Mouse (Mus musculus) stomach, embryonic 16.5 days (tissue): Measurements from ENCODE around the gene Slmap. TPM values are rescaled to one million over a fixed set of nuclear protein-coding genes. Genes with fewer than 3 reads are reported as not detected.
"Not testable (repeated sequence)": the region's sequence is repeated elsewhere in the genome, so short reads cannot be mapped to it uniquely, and the experiment has no call there.

Experiments used
- ATAC-seq: fragments of 200-750 bp; cut with Nextera tagmentation; 2 replicates; pipeline ENCODE4 v1.8.0; 2017; ENCODE audit warnings: moderate number of reproducible peaks, moderate TSS enrichment; ENCODE audit not compliant: insufficient read depth, low FRiP score
- H3K27ac ChIP-seq: fragments of 300-500 bp; sonication (generic); 2 replicates; pipeline ENCODE4 v1.5.1; 2014; ENCODE audit warnings: low read length
- H3K27me3 ChIP-seq: fragments of 300-500 bp; sonication (generic); 2 replicates; pipeline ENCODE4 v1.6.1; 2014; ENCODE audit warnings: low read length, control low read depth, mixed read lengths; ENCODE audit not compliant: control insufficient read depth, insufficient read depth
- H3K36me3 ChIP-seq: fragments of 300-500 bp; sonication (generic); 2 replicates; pipeline ENCODE4 v1.6.1; 2014; ENCODE audit warnings: low read length; ENCODE audit not compliant: control insufficient read depth, insufficient read depth
- H3K4me1 ChIP-seq: fragments of 300-500 bp; sonication (generic); 2 replicates; pipeline ENCODE4 v1.6.1; 2014; ENCODE audit warnings: low read length, control low read depth, mixed read lengths; ENCODE audit not compliant: control insufficient read depth, insufficient read depth
- H3K4me2 ChIP-seq: fragments of 300-500 bp; sonication (generic); 2 replicates; pipeline ENCODE4 v1.6.1; 2014; ENCODE audit warnings: low read depth, low read length, mixed read lengths
- H3K4me3 ChIP-seq: fragments of 300-500 bp; sonication (generic); replicated peaks from 2 replicates; pipeline ENCODE4 v1.5.1; 2014; ENCODE audit warnings: mild to moderate bottlenecking, low read length
- H3K9ac ChIP-seq: fragments of 300-500 bp; sonication (generic); 2 replicates; pipeline ENCODE4 v1.6.1; 2014; ENCODE audit warnings: low read length
- H3K9me3 ChIP-seq: fragments of 300-500 bp; sonication (generic); replicated peaks from 2 replicates; pipeline ENCODE4 v1.6.1; 2016; ENCODE audit warnings: low read length, control low read depth; ENCODE audit not compliant: control insufficient read depth
- WGBS: fragments of 180-500 bp; shearing (Covaris S2); extraction: QIAGEN DNeasy Blood & Tissue Kit; methylation state at CpG from one replicate; pipeline ENCODE4 v1.1.7; 2014; 5-methylcytosine and 5-hydroxymethylcytosine counted together
- polyA plus RNA-seq: library from polyadenylated mRNA; unstranded; fragments of >200 nt; fragmentation: Nextera tagmentation; extraction: Ambion mirVana; gene quantifications from 2 replicates; pipeline ENCODE4 v1.2.1, GENCODE M21; 2015

Slmap gene
- polyA plus RNA-seq, 1 experiment from 2014 or later = 59.1 TPM

- Histone ChIP-seq H3K36me3 (no peaks in the 10 kb centered on the region), H3K9ac (no peak overlapping the region), H3K4me2 (no peak overlapping the region), H3K4me1 (peaks cover 6% of the 10 kb centered on the region; the same call in 1 of the 2 replicates), H3K9me3 (no peaks in the 10 kb centered on the region), H3K4me3 (no peak overlapping the region), H3K27ac (no peak overlapping the region), H3K27me3 (no peaks in the 10 kb centered on the region)
- 72% methylated on average over 2 of the region's 2 CpGs for WGBS
- ATAC-seq = no peak
These were observed 11.6 kb downstream of the Slmap start for GRCm38 (mm10) chr14:26523082-26523481.

GRCm38 (mm10) chr14:26519831-26520230, 14.9 kb downstream of the Slmap start:
- H3K27ac ChIP-seq = no peak overlapping the region
- H3K9me3 ChIP-seq = no peaks in the 10 kb centered on the region
- no peaks in the 10 kb centered on the region for H3K36me3 ChIP-seq
- no peaks in the 10 kb centered on the region for H3K27me3 ChIP-seq
- peaks cover 6% of the 10 kb centered on the region; the same call in 1 of the 2 replicates for H3K4me1 ChIP-seq
- 94% methylated on average over 4 of the region's 4 CpGs for WGBS
- ATAC-seq = no peak
- H3K4me3 ChIP-seq = no peak overlapping the region
- H3K4me2 ChIP-seq = no peak overlapping the region
- no peak overlapping the region for H3K9ac ChIP-seq

GRCm38 (mm10) chr14:26517843-26518242, 16.9 kb downstream of the Slmap start:
- 83% methylated on average over 4 of the region's 4 CpGs for WGBS
- no peak overlapping the region for H3K4me3 ChIP-seq
- no peak for ATAC-seq
- no peaks in the 10 kb centered on the region for H3K27me3 ChIP-seq
- no peak overlapping the region for H3K9ac ChIP-seq
- no peak overlapping the region for H3K27ac ChIP-seq
- H3K4me2 ChIP-seq = no peak overlapping the region
- H3K4me1 ChIP-seq = no peaks in the 10 kb centered on the region
- H3K9me3 ChIP-seq = no peaks in the 10 kb centered on the region
- no peaks in the 10 kb centered on the region for H3K36me3 ChIP-seq

GRCm38 (mm10) chr14:26516232-26516631, 18.5 kb downstream of the Slmap start:
- H3K9me3 ChIP-seq, ATAC-seq: not testable (repeated sequence)

GRCm38 (mm10) chr14:26515802-26516201, 18.9 kb downstream of the Slmap start:
- Histone ChIP-seq H3K4me1 (no peaks in the 10 kb centered on the region), H3K4me2 (no peak overlapping the region), H3K9ac (no peak overlapping the region), H3K36me3 (no peaks in the 10 kb centered on the region), H3K27ac (no peak overlapping the region), H3K4me3 (no peak overlapping the region), H3K9me3 (no peaks in the 10 kb centered on the region), H3K27me3 (no peaks in the 10 kb centered on the region)
- 39% methylated on average over 9 of the region's 9 CpGs for WGBS
- ATAC-seq = no peak

More at GRCm38 (mm10) chr14:26516232-26516631, 18.5 kb downstream of the Slmap start:
- not testable (repeated sequence) for H3K9ac ChIP-seq, H3K4me3 ChIP-seq, H3K36me3 ChIP-seq, H3K4me1 ChIP-seq, H3K4me2 ChIP-seq, H3K27ac ChIP-seq, H3K27me3 ChIP-seq
- WGBS = 66% methylated on average over 2 of the region's 2 CpGs

- no peak overlapping the region for H3K4me3 ChIP-seq
- 71% methylated on average over 2 of the region's 2 CpGs for WGBS
- ATAC-seq = no peak
- no peak overlapping the region for H3K27ac ChIP-seq
- H3K4me2 ChIP-seq = no peak overlapping the region
- no peaks in the 10 kb centered on the region for H3K27me3 ChIP-seq
- no peak overlapping the region for H3K9ac ChIP-seq
- no peaks in the 10 kb centered on the region for H3K36me3 ChIP-seq
- H3K4me1 ChIP-seq = peaks cover 6% of the 10 kb centered on the region; the same call in 1 of the 2 replicates
- H3K9me3 ChIP-seq = no peaks in the 10 kb centered on the region
These were observed 24.2 kb downstream of the Slmap start for GRCm38 (mm10) chr14:26510545-26510944.

- no peak overlapping the region for H3K4me2 ChIP-seq
- H3K9ac ChIP-seq = peak overlapping the region; percentile 26; the same call in 1 of the 2 replicates
- 71% methylated on average over 6 of the region's 6 CpGs for WGBS
These were observed 26.6 kb downstream of the Slmap start for GRCm38 (mm10) chr14:26508150-26508549.

GRCm38 (mm10) chr14:26507361-26507760, 27.4 kb downstream of the Slmap start:
- H3K9me3 ChIP-seq = no peaks in the 10 kb centered on the region
- H3K4me1 ChIP-seq = peaks cover 6% of the 10 kb centered on the region; the same call in 1 of the 2 replicates
- peak; percentile 83; the same call in 1 of the 2 replicates for ATAC-seq
- no peak overlapping the region for H3K4me3 ChIP-seq
- no peaks in the 10 kb centered on the region for H3K36me3 ChIP-seq
- H3K9ac ChIP-seq = no peak overlapping the region
- H3K27me3 ChIP-seq = no peaks in the 10 kb centered on the region
- H3K27ac ChIP-seq = no peak overlapping the region
- H3K4me2 ChIP-seq = no peak overlapping the region
- WGBS = 56% methylated on average over 4 of the region's 4 CpGs

More at GRCm38 (mm10) chr14:26508150-26508549, 26.6 kb downstream of the Slmap start:
- no peak overlapping the region for H3K4me3 ChIP-seq
- ATAC-seq = no peak
- H3K27ac ChIP-seq = peak overlapping the region; percentile 83
- H3K36me3 ChIP-seq = no peaks in the 10 kb centered on the region
- no peaks in the 10 kb centered on the region for H3K27me3 ChIP-seq
- peaks cover 6% of the 10 kb centered on the region; the same call in 1 of the 2 replicates for H3K4me1 ChIP-seq
- no peaks in the 10 kb centered on the region for H3K9me3 ChIP-seq

- no peak overlapping the region for H3K4me3 ChIP-seq
- WGBS = 94% methylated on average over 4 of the region's 4 CpGs
- H3K9me3 ChIP-seq = no peaks in the 10 kb centered on the region
- no peak overlapping the region for H3K4me2 ChIP-seq
- no peaks in the 10 kb centered on the region for H3K27me3 ChIP-seq
- no peak for ATAC-seq
- no peak overlapping the region for H3K9ac ChIP-seq
- peaks cover 6% of the 10 kb centered on the region; the same call in 1 of the 2 replicates for H3K4me1 ChIP-seq
- H3K27ac ChIP-seq = no peak overlapping the region
- no peaks in the 10 kb centered on the region for H3K36me3 ChIP-seq
These were observed 30.2 kb downstream of the Slmap start for GRCm38 (mm10) chr14:26504541-26504940.
